Mouse (Mus musculus) heart, embryonic 14.5 days (tissue): ENCODE results near the gene Cnnm2. TPM values are rescaled to one million over a fixed set of nuclear protein-coding genes. Genes with fewer than 3 reads are reported as not detected.
A peak's percentile ranks its signal among the peaks of the same experiment; 100 is the strongest.

Source experiments
- ATAC-seq: fragments of 200-750 bp; cut with Nextera tagmentation; 2 replicates; pipeline ENCODE4 v1.8.0; 2017; ENCODE audit warnings: low read depth, moderate TSS enrichment; ENCODE audit not compliant: insufficient number of reproducible peaks, insufficient read depth, low FRiP score
- H3K27ac ChIP-seq, 2 experiments: fragments of 200-500 bp in 1 of 2; fragments of 300-500 bp in 1 of 2; sonication (generic) in 1 of 2; replicated peaks in 1 of 2; 2 replicates each; pipeline ENCODE4 v1.5.1; 2012 to 2014; ENCODE audit warnings: low read depth in 2 of 2, low read length in 2 of 2, control low read depth in 1 of 2, mild to moderate bottlenecking in 1 of 2, mixed read lengths in 1 of 2; ENCODE audit not compliant: control insufficient read depth in 1 of 2, insufficient read depth in 1 of 2
- H3K27me3 ChIP-seq: fragments of 300-500 bp; sonication (generic); 2 replicates; pipeline ENCODE4 v1.6.1; 2014; ENCODE audit warnings: mild to moderate bottlenecking, low read length, control low read depth; ENCODE audit not compliant: control insufficient read depth, insufficient read depth
- H3K36me3 ChIP-seq: fragments of 300-500 bp; sonication (generic); 2 replicates; pipeline ENCODE4 v1.6.1; 2014; ENCODE audit warnings: mild to moderate bottlenecking, control low read depth, low read length, mixed read lengths; ENCODE audit not compliant: control insufficient read depth, insufficient read depth
- H3K4me1 ChIP-seq, 2 experiments: fragments of 200-500 bp in 1 of 2; fragments of 300-500 bp in 1 of 2; sonication (generic) in 1 of 2; 2 replicates each; pipeline ENCODE4 v1.6.1; 2012 to 2014; ENCODE audit warnings: low read length in 2 of 2, control low read depth in 1 of 2, mixed read lengths in 1 of 2; ENCODE audit not compliant: control insufficient read depth in 2 of 2, insufficient read depth in 2 of 2
- H3K4me2 ChIP-seq: fragments of 300-500 bp; sonication (generic); 2 replicates; pipeline ENCODE4 v1.6.1; 2014; ENCODE audit warnings: mild to moderate bottlenecking, low read length
- H3K4me3 ChIP-seq, 2 experiments: fragments of 200-500 bp in 1 of 2; fragments of 300-500 bp in 1 of 2; sonication (generic) in 1 of 2; 2 replicates each; pipeline ENCODE4 v1.5.1; 2012 to 2014; ENCODE audit warnings: low read length in 2 of 2, mild to moderate bottlenecking in 2 of 2, control low read depth in 1 of 2, low read depth in 1 of 2, moderate library complexity in 1 of 2; ENCODE audit not compliant: control insufficient read depth in 1 of 2, insufficient read depth in 1 of 2
- H3K9ac ChIP-seq: fragments of 300-500 bp; sonication (generic); 2 replicates; pipeline ENCODE4 v1.6.1; 2014; ENCODE audit warnings: mild to moderate bottlenecking, low read length
- H3K9me3 ChIP-seq: fragments of 300-500 bp; sonication (generic); 2 replicates; pipeline ENCODE4 v1.6.1; 2016; ENCODE audit warnings: low read length, control low read depth; ENCODE audit not compliant: control insufficient read depth
- WGBS: fragments of 180-500 bp; shearing (Covaris S2); extraction: QIAGEN DNeasy Blood & Tissue Kit; methylation state at CpG from one replicate; pipeline ENCODE4 v1.1.7; 2014; 5-methylcytosine and 5-hydroxymethylcytosine counted together
- polyA plus RNA-seq: library from polyadenylated mRNA; unstranded; fragments of >200 nt; fragmentation: Nextera tagmentation; extraction: Ambion mirVana; gene quantifications from 2 replicates; pipeline ENCODE4 v1.2.1, GENCODE M21; 2014

Cnnm2 gene
- polyA plus RNA-seq, 1 experiment from 2014 or later: 3.2 TPM

GRCm38 (mm10) chr19:46899306-46899705 is 137.9 kb downstream of the Cnnm2 start:
- Histone ChIP-seq H3K9me3 (peaks cover 4% of the 10 kb centered on the region), H3K27me3 (no peaks in the 10 kb centered on the region), H3K9ac (no peak overlapping the region), H3K36me3 (peaks cover 58% of the 10 kb centered on the region), H3K27ac (peak overlapping the region; percentile 30 to 52; a peak in 3 of 4 replicates), H3K4me2 (no peak overlapping the region), H3K4me3 (no peak overlapping the region), H3K4me1 (peaks cover 11 to 23% of the 10 kb centered on the region in 2 experiments)
- 32% methylated on average over 5 of the region's 5 CpGs for WGBS
- ATAC-seq: no peak

DNA sequence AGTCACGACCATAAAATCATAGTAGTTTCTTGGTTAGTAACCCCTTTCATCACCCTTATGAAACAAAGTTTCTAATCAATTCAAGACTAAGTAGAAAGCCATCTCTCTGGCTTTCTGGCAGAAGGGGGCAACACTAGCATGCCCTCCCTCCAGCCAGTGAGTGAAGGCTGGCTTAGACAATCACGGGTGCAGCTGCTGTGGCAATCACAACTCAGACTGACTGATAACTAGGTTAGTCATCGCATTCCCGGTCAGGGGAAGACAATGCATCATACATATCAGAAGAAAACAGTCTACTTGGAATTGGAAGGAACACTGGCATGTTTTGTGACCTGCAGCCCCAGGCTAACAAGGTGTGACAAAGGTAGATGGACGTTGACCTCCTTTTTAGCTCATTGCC is 138.5 kb downstream of the Cnnm2 start:
- Histone ChIP-seq H3K27ac (peak overlapping the region; percentile 16 to 30; a peak in 1 of 4 replicates), H3K27me3 (no peaks in the 10 kb centered on the region), H3K9me3 (peaks cover 4% of the 10 kb centered on the region), H3K36me3 (peaks cover 59% of the 10 kb centered on the region), H3K4me3 (no peak overlapping the region), H3K4me1 (peaks cover 11 to 23% of the 10 kb centered on the region in 2 experiments), H3K4me2 (no peak overlapping the region), H3K9ac (0 out of 2 replicates have a peak overlapping the region, but pooled peaks have one; percentile 16)
- ATAC-seq: no peak
- 39% methylated on average over 5 of the region's 5 CpGs for WGBS

DNA sequence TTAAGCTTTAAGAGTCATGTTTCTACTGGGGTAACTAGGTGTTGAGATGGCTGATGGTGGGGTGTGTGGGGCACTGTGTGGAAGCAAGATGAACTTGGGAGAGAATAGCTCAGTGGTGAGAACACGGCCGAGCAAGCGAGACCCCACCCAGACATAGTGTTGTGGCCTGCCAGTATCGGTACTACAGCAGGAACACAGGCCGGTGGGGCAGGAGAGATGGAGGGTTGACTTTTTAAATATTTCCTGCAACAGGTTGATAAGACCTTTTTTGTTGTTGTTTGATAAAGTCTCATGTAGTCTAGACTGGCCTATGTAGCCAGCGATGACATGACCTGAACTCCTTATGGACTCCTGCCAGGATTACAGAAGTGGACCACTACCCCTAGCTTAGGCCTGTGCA is 139.4 kb downstream of the Cnnm2 start:
- ATAC-seq: no peak
- Histone ChIP-seq H3K27me3 (no peaks in the 10 kb centered on the region), H3K4me1 (peaks cover 11 to 23% of the 10 kb centered on the region in 2 experiments), H3K27ac (no peak overlapping the region), H3K4me2 (no peak overlapping the region), H3K36me3 (peaks cover 55% of the 10 kb centered on the region), H3K9me3 (peaks cover 4% of the 10 kb centered on the region), H3K4me3 (no peak overlapping the region), H3K9ac (no peak overlapping the region)
- 60% methylated on average over 6 of the region's 6 CpGs for WGBS

GRCm38 (mm10) chr19:46901323-46901722 is 139.9 kb downstream of the Cnnm2 start:
- 74% methylated on average over 5 of the region's 5 CpGs for WGBS
- no peak overlapping the region for H3K4me3 ChIP-seq

DNA sequence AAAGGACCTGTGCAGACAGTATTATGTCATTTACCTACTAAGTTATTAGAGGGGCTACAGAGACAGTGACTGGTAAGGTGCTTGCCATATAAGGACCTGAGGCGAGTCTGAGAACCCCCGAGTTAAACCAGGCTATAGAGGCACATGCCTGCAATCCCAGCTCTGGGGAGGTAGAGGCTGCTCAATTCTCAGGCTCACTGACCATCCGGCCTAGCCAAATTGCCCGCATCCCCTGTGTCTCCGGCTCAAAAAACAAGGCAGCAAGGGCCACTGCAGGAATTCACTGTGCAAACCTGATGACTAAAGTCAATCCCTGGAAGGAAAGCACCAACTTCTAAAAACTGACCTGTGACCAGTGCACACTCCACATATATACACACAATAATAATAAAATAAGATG is 142.0 kb downstream of the Cnnm2 start:
- no peak for ATAC-seq
- Histone ChIP-seq H3K4me3 (no peak overlapping the region), H3K9me3 (no peaks in the 10 kb centered on the region), H3K36me3 (peaks cover 33% of the 10 kb centered on the region), H3K9ac (no peak overlapping the region), H3K27me3 (no peaks in the 10 kb centered on the region), H3K4me1 (peaks cover 11 to 26% of the 10 kb centered on the region in 2 experiments), H3K4me2 (no peak overlapping the region), H3K27ac (no peak overlapping the region)
- WGBS: 90% methylated on average over 5 of the region's 5 CpGs

More at GRCm38 (mm10) chr19:46901323-46901722, 139.9 kb downstream of the Cnnm2 start:
- H3K27me3 ChIP-seq: no peaks in the 10 kb centered on the region
- H3K4me2 ChIP-seq: no peak overlapping the region
- H3K4me1 ChIP-seq: peaks cover 11 to 26% of the 10 kb centered on the region in 2 experiments
- no peak overlapping the region for H3K9ac ChIP-seq
- peaks cover 51% of the 10 kb centered on the region for H3K36me3 ChIP-seq
- H3K9me3 ChIP-seq: peaks cover 4% of the 10 kb centered on the region
- H3K27ac ChIP-seq: no peak overlapping the region
- no peak for ATAC-seq

DNA sequence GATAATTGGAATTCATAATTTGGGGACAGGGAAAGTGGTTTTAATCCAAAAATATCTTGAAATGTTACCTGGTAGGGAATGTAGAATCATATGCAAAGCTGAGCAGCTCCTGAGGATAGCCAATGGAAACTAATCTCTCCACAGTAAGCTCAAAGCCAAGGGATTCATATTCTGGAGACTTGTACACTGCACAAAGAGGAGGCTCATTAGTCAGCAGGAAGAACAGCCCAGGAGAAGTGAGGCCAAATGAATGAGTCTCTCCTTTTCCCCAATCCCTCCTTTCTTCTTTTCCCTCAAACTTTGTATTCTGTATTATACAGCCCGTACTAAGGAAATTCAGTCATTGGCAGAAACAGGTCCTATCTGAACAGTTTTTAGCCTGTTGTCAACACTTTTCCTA is 143.5 kb downstream of the Cnnm2 start:
- Histone ChIP-seq H3K27me3 (no peaks in the 10 kb centered on the region), H3K27ac (no peak overlapping the region), H3K9ac (no peak overlapping the region; the same call in 1 of the 2 replicates), H3K4me3 (no peak overlapping the region), H3K4me1 (peaks cover 5 to 16% of the 10 kb centered on the region in 2 experiments), H3K4me2 (no peak overlapping the region), H3K9me3 (no peaks in the 10 kb centered on the region), H3K36me3 (peaks cover 26% of the 10 kb centered on the region)
- 65% methylated on average over 1 of the region's 1 CpGs for WGBS
- ATAC-seq: no peak

DNA sequence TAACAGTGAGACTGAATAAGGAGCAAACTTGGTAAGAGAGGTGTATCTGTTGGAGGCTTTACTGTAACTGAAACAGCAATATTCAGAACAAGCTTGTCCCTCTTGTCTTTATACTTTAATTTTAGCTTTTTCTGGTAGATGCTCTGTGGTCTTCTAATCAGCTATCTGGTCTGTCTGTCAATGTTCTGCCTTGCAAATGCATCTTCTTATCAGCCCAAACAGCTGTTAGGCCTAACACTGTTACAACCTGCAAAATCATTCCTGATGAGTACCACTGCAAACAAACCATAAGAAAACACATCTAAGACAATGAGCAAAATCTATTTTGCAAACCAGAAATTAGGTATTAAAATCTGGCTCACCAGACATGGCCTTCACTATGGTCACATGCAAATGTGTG is 144.0 kb downstream of the Cnnm2 start:
- ATAC-seq: no peak
- H3K27ac ChIP-seq: no peak overlapping the region
- no peak overlapping the region for H3K4me2 ChIP-seq

DNA sequence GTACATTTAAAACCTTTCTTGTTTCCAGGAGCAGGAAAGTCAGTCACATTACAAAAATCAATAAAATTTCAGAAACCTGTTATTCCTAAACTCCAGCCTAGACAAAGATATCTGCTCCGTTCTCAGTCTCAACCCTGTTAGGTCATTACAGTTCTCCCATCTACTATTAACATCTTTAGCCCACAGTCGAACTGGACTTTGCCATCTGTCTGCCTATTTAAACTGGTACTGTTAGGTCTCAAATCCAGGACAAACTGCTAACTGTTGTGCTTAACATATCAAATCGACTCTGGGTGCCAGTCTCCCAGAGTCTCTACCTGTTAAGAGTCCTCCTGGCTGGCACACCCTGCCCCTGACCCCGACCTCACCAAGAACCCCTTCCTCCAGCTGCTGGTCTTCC is 144.6 kb downstream of the Cnnm2 start:
- no peak overlapping the region for H3K9ac ChIP-seq
- WGBS: 71% methylated on average over 4 of the region's 4 CpGs
- no peak overlapping the region for H3K4me2 ChIP-seq
- no peak for ATAC-seq
- H3K36me3 ChIP-seq: peaks cover 26% of the 10 kb centered on the region
- no peak overlapping the region for H3K4me3 ChIP-seq
- H3K9me3 ChIP-seq: no peaks in the 10 kb centered on the region
- peaks cover 2 to 6% of the 10 kb centered on the region in 2 experiments for H3K4me1 ChIP-seq
- H3K27ac ChIP-seq: no peak overlapping the region
- H3K27me3 ChIP-seq: no peaks in the 10 kb centered on the region

More for the DNA sequence above, 144.0 kb downstream of the Cnnm2 start:
- H3K9me3 ChIP-seq: no peaks in the 10 kb centered on the region
- H3K36me3 ChIP-seq: peaks cover 26% of the 10 kb centered on the region
- peaks cover 4 to 11% of the 10 kb centered on the region in 2 experiments for H3K4me1 ChIP-seq
- no peak overlapping the region for H3K4me3 ChIP-seq
- H3K9ac ChIP-seq: no peak overlapping the region
- H3K27me3 ChIP-seq: no peaks in the 10 kb centered on the region
